Mouse (Mus musculus) E14TG2a.4 (cell line): ENCODE data around the gene Nckap1.

Source experiments
- H3K27me3 ChIP-seq: 2 replicates; pipeline ENCODE4 v1.6.1; 2014; ENCODE audit warnings: low read length, control low read depth; ENCODE audit not compliant: insufficient read depth
- H3K36me3 ChIP-seq: 2 replicates; pipeline ENCODE4 v1.6.1; 2014; ENCODE audit warnings: low read length, control low read depth; ENCODE audit not compliant: insufficient read depth
- H3K4me1 ChIP-seq: replicated peaks from 2 replicates; pipeline ENCODE4 v1.6.1; 2014; ENCODE audit warnings: low read depth, low read length, control low read depth
- H3K4me3 ChIP-seq: replicated peaks from 2 replicates; pipeline ENCODE4 v1.5.1; 2014; ENCODE audit warnings: mild to moderate bottlenecking, low read length
- H3K9me3 ChIP-seq: 2 replicates; pipeline ENCODE4 v1.6.1; 2014; ENCODE audit warnings: low read length, control low read depth
- CTCF ChIP-seq: conservative IDR thresholded peaks from 2 replicates; pipeline ENCODE4 v1.5.1; 2014; ENCODE audit warnings: low read length
- NANOG ChIP-seq: IDR thresholded peaks from 2 replicates; pipeline ENCODE4 v1.6.1; 2014; ENCODE audit warnings: borderline replicate concordance, low read length, mixed read lengths
- POU5F1 ChIP-seq: IDR thresholded peaks from 2 replicates; pipeline ENCODE4 v1.6.1; 2014; ENCODE audit warnings: low read length, borderline replicate concordance

Nckap1 gene

GRCm38 (mm10) chr2:80581043-80581711 lies at the start of gene Nckap1:
Nckap1 (minus strand) TSS chr2:80581380.
- no peaks in the 10 kb centered on the region for H3K36me3 ChIP-seq
- H3K4me3 ChIP-seq: peak within 1 kb of the TSS; percentile 89
- H3K4me1 ChIP-seq: peaks cover 20% of the 10 kb centered on the region
- TF ChIP-seq CTCF (no peak), NANOG (no peak), POU5F1 (no peak)
- peaks cover 8% of the 10 kb centered on the region for H3K9me3 ChIP-seq
- 0 out of 2 replicates have a peak, but pooled peaks cover 2% of the 10 kb centered on the region for H3K27me3 ChIP-seq

- no peaks in the 10 kb centered on the region for H3K9me3 ChIP-seq
- no peak overlapping the region for H3K4me3 ChIP-seq
- H3K36me3 ChIP-seq: peaks cover 24% of the 10 kb centered on the region
- no peak for TF ChIP-seq CTCF
- TF ChIP-seq NANOG: no peak
- no peak for TF ChIP-seq POU5F1
- no peaks in the 10 kb centered on the region for H3K27me3 ChIP-seq
- peaks cover 1% of the 10 kb centered on the region; the same call in 1 of the 2 replicates for H3K4me1 ChIP-seq
Measured at GRCm38 (mm10) chr2:80624523-80624922, 43.3 kb upstream of the Nckap1 start.

- no peaks in the 10 kb centered on the region for H3K9me3 ChIP-seq
- peaks cover 19% of the 10 kb centered on the region for H3K36me3 ChIP-seq
- no peaks in the 10 kb centered on the region for H3K27me3 ChIP-seq
- H3K4me3 ChIP-seq: no peak overlapping the region
- TF ChIP-seq POU5F1 (no peak), CTCF (no peak), NANOG (no peak)
- peaks cover 12% of the 10 kb centered on the region for H3K4me1 ChIP-seq
Measured at GRCm38 (mm10) chr2:80621921-80622320, 40.7 kb upstream of the Nckap1 start.

GRCm38 (mm10) chr2:80618991-80619390 lies 37.8 kb upstream of the Nckap1 start:
- Histone ChIP-seq H3K27me3 (no peaks in the 10 kb centered on the region), H3K4me3 (no peak overlapping the region), H3K4me1 (peaks cover 18% of the 10 kb centered on the region), H3K36me3 (peaks cover 8% of the 10 kb centered on the region; the same call in 1 of the 2 replicates), H3K9me3 (no peaks in the 10 kb centered on the region)
- TF ChIP-seq POU5F1 (no peak), CTCF (no peak), NANOG (no peak)

- Histone ChIP-seq H3K4me3 (peak within 1 kb of the TSS; percentile 84), H3K36me3 (no peaks in the 10 kb centered on the region), H3K27me3 (no peaks in the 10 kb centered on the region), H3K4me1 (peaks cover 18% of the 10 kb centered on the region), H3K9me3 (no peaks in the 10 kb centered on the region)
- TF ChIP-seq NANOG: no peak
- TF ChIP-seq CTCF: no peak
- no peak for TF ChIP-seq POU5F1
Measured at GRCm38 (mm10) chr2:80616854-80617737, 35.9 kb upstream of the Nckap1 start, which contains the start of the genes Dusp19 and Nup35. Dusp19 (plus strand) TSS chr2:80617045. Nup35 (plus strand) TSS chr2:80617236.

GRCm38 (mm10) chr2:80612796-80613195 lies 31.6 kb upstream of the Nckap1 start:
- Histone ChIP-seq H3K4me1 (peaks cover 19% of the 10 kb centered on the region), H3K36me3 (no peaks in the 10 kb centered on the region), H3K27me3 (no peaks in the 10 kb centered on the region), H3K9me3 (0 out of 2 replicates have a peak, but pooled peaks cover 3% of the 10 kb centered on the region), H3K4me3 (no peak overlapping the region)
- TF ChIP-seq POU5F1 (no peak), NANOG (no peak), CTCF (no peak)

GRCm38 (mm10) chr2:80612286-80612685 lies 31.1 kb upstream of the Nckap1 start:
- Histone ChIP-seq H3K27me3 (no peaks in the 10 kb centered on the region), H3K4me3 (no peak overlapping the region), H3K4me1 (peaks cover 14% of the 10 kb centered on the region; the same call in 1 of the 2 replicates), H3K9me3 (0 out of 2 replicates have a peak, but pooled peaks cover 3% of the 10 kb centered on the region), H3K36me3 (no peaks in the 10 kb centered on the region)
- no peak for TF ChIP-seq NANOG
- no peak for TF ChIP-seq CTCF
- no peak for TF ChIP-seq POU5F1

- TF ChIP-seq CTCF: no peak
- no peak for TF ChIP-seq POU5F1
- TF ChIP-seq NANOG: no peak
- Histone ChIP-seq H3K36me3 (no peaks in the 10 kb centered on the region), H3K4me1 (peaks cover 16% of the 10 kb centered on the region), H3K4me3 (no peak overlapping the region), H3K9me3 (no peaks in the 10 kb centered on the region), H3K27me3 (no peaks in the 10 kb centered on the region)
Measured at GRCm38 (mm10) chr2:80603771-80604426, 22.7 kb upstream of the Nckap1 start.
